Mouse (Mus musculus) myocyte (in vitro differentiated cells): ENCODE measurements at regions not wholly inside any gene's neighbourhood (a gene's known extent, or its start where the extent isn't known, plus 50 kb on each side); places are given as distances from the start of the nearest gene placed in this dataset.

ENCODE experiments used
- H3K27me3 ChIP-seq: one replicate; pipeline ENCODE4 v1.6.1; 2011; ENCODE audit not compliant: control insufficient read depth, insufficient read depth, insufficient read length
- H3K36me3 ChIP-seq: one replicate; pipeline ENCODE4 v1.6.1; 2011; ENCODE audit not compliant: control insufficient read depth, insufficient read depth
- H3K4me2 ChIP-seq: one replicate; pipeline ENCODE4 v1.6.1; 2011; ENCODE audit warnings: low read depth, control low read depth
- H3K4me3 ChIP-seq: one replicate; pipeline ENCODE4 v1.5.1; 2011; ENCODE audit warnings: mild to moderate bottlenecking, control low read depth, moderate library complexity
- H3K79me2 ChIP-seq: one replicate; pipeline ENCODE4 v1.6.1; 2011; ENCODE audit not compliant: control insufficient read depth, insufficient read depth
- H3ac ChIP-seq: one replicate; pipeline ENCODE4 v1.6.1; 2011; ENCODE audit not compliant: control insufficient read depth, insufficient read length
- CEBPB ChIP-seq: IDR thresholded peaks from 2 replicates; pipeline ENCODE4 v1.6.1; 2011; ENCODE audit warnings: mild to moderate bottlenecking, moderate library complexity; ENCODE audit not compliant: poor library complexity, insufficient read depth, severe bottlenecking
- E2F4 ChIP-seq: IDR thresholded peaks from one replicate; pipeline ENCODE4 v1.6.1; 2011; ENCODE audit warnings: mild to moderate bottlenecking, control low read depth, moderate library complexity; ENCODE audit not compliant: insufficient read depth
- MAX ChIP-seq: IDR thresholded peaks from one replicate; pipeline ENCODE4 v1.6.1; 2011; ENCODE audit warnings: low read depth, mild to moderate bottlenecking, control low read depth
- MYOD1 ChIP-seq, 3 experiments: IDR thresholded peaks; one replicate each; pipeline ENCODE4 v1.6.1; 2011; ENCODE audit warnings: control low read depth in 2 of 3, low read depth in 2 of 3, mild to moderate bottlenecking in 2 of 3, moderate library complexity in 1 of 3; ENCODE audit not compliant: insufficient read length in 2 of 3, control insufficient read depth in 1 of 3
- MYOG ChIP-seq, 3 experiments: IDR thresholded peaks; one replicate each; pipeline ENCODE4 v1.6.1; 2011; ENCODE audit warnings: control low read depth in 2 of 3, low read depth in 2 of 3, mild to moderate bottlenecking in 2 of 3; ENCODE audit not compliant: insufficient read length in 2 of 3, control insufficient read depth in 1 of 3, insufficient read depth in 1 of 3
- POLR2A ChIP-seq: IDR thresholded peaks from one replicate; pipeline ENCODE4 v1.6.1; 2011; ENCODE audit warnings: low read depth, mild to moderate bottlenecking, control low read depth, moderate library complexity; ENCODE audit not compliant: insufficient read length
- POLR2AphosphoS2 ChIP-seq: IDR thresholded peaks from one replicate; pipeline ENCODE4 v1.6.1; 2011; ENCODE audit warnings: low read depth, control low read depth; ENCODE audit not compliant: insufficient read length
- REST ChIP-seq: IDR thresholded peaks from one replicate; pipeline ENCODE4 v1.6.1; 2011; ENCODE audit warnings: mild to moderate bottlenecking, control low read depth, moderate library complexity; ENCODE audit not compliant: insufficient read depth, insufficient read length
- SRF ChIP-seq: IDR thresholded peaks from one replicate; pipeline ENCODE4 v1.6.1; 2011; ENCODE audit warnings: low read depth; ENCODE audit not compliant: control insufficient read depth, insufficient read length
- TCF12 ChIP-seq: IDR thresholded peaks from one replicate; pipeline ENCODE4 v1.6.1; 2011; ENCODE audit warnings: mild to moderate bottlenecking, control low read depth; ENCODE audit not compliant: poor library complexity, insufficient read depth, severe bottlenecking
- TCF3 ChIP-seq: IDR thresholded peaks from one replicate; pipeline ENCODE4 v1.6.1; 2011; ENCODE audit warnings: low read depth, control low read depth; ENCODE audit not compliant: insufficient read length
- USF1 ChIP-seq: IDR thresholded peaks from one replicate; pipeline ENCODE4 v1.6.1; 2011; ENCODE audit warnings: low read depth, mild to moderate bottlenecking, control low read depth, moderate library complexity

DNA sequence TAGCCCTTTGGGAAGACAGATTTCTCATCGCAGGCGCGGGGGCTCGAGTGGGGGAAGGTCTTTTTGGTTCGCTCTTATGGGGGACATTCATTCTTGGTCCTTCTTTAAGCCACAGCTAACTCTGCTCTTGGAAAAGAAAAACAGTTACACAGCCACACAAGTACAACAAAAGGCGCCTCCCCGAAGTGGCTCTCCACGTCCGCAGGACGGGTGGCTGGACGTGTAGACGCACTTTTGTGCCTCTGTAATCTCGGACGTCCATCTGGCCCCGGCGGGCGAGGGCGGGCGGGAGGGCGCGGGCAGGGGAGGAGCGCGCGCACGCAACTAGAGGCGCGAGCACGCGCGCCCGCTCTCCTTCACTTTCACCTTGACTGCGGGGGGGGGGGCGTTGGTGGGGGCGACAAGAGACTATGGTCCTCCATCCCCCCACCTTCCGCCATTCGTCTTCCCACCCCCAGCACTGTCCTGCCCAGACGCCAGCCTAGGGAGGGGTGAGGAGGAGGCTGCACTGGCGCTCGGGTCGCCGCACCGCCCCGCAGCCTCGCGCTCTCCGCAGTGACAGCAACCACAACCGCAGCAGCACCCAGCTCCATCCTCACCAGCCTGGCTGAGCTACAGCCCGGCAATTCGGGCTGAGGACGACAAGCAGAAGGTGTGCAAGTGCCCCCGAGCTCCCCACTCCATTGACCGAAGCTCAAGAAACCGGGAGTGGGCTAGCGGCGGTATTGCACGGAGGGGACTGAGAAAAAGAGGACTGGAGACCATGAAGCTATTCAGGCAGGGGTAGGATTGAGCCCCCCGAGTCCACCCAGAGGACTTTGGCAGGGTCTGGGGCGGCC lies 483.0 kb downstream of the Prss52 start:
- Histone ChIP-seq H3K27me3 (peaks cover 79% of the 10 kb centered on the region), H3K36me3 (no peaks in the 10 kb centered on the region), H3ac (no peak overlapping the region), H3K4me2 (no peak overlapping the region), H3K79me2 (no peaks in the 10 kb centered on the region), H3K4me3 (no peak overlapping the region)
- TF ChIP-seq MYOD1 (IDR thresholded peaks at IDR 0.05; ENCODE audit: control insufficient read depth in 1 of 3, insufficient read length in 2 of 3, low read depth in 2 of 3), result no peak
- TF ChIP-seq CEBPB, result no peak
- TF ChIP-seq MAX, result no peak
- TF ChIP-seq POLR2A, result no peak
- no peak for TF ChIP-seq USF1
- TF ChIP-seq SRF, result no peak

- H3K4me2 ChIP-seq, result no peak overlapping the region
- peaks cover 83% of the 10 kb centered on the region for H3K27me3 ChIP-seq
- TF ChIP-seq USF1 (no peak), E2F4 (no peak), REST (no peak), MYOG (IDR thresholded peaks at IDR 0.05; ENCODE audit: control insufficient read depth in 1 of 3, insufficient read depth in 1 of 3, insufficient read length in 2 of 3, low read depth in 2 of 3) (no peak), POLR2AphosphoS2 (no peak), MYOD1 (IDR thresholded peaks at IDR 0.05; ENCODE audit: control insufficient read depth in 1 of 3, insufficient read length in 2 of 3, low read depth in 2 of 3) (no peak), POLR2A (no peak), TCF3 (no peak), CEBPB (no peak), TCF12 (no peak)
Observed at GRCm38 (mm10) chr14:64587699-64588434, 483.8 kb downstream of the Prss52 start.

GRCm38 (mm10) chr14:64588561-64588960 lies 484.5 kb downstream of the Prss52 start:
- H3ac ChIP-seq, result no peak overlapping the region
- H3K27me3 ChIP-seq, result peaks cover 81% of the 10 kb centered on the region
- no peak for TF ChIP-seq E2F4
- no peak for TF ChIP-seq REST
- H3K79me2 ChIP-seq, result no peaks in the 10 kb centered on the region
- H3K4me2 ChIP-seq, result no peak overlapping the region
- H3K36me3 ChIP-seq, result no peaks in the 10 kb centered on the region
- H3K4me3 ChIP-seq, result no peak overlapping the region

More at GRCm38 (mm10) chr14:64587699-64588434, 483.8 kb downstream of the Prss52 start:
- no peaks in the 10 kb centered on the region for H3K79me2 ChIP-seq
- no peaks in the 10 kb centered on the region for H3K36me3 ChIP-seq
- no peak overlapping the region for H3ac ChIP-seq
- no peak overlapping the region for H3K4me3 ChIP-seq

DNA sequence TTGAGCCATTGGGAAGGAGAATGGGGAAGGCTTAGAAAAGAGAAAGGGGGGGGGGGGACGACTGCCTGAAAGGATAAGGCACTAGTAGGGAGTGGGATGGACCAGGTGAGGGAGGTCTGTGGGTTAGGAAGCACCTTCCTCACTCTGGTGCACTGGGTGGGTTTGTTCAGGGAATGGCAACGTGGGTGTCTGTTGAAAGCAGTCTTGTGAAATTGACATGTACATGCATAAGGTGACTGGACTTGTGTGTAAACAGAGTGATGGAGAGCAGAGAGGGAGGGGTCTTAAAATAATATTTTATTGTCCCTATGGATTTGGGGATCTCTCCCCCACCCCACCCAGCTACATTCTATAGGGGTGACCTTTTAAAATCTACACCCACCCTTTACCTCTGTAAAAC lies 485.0 kb downstream of the Prss52 start:
- Histone ChIP-seq H3ac (no peak overlapping the region), H3K4me2 (no peak overlapping the region), H3K4me3 (no peak overlapping the region), H3K79me2 (no peaks in the 10 kb centered on the region), H3K27me3 (peaks cover 81% of the 10 kb centered on the region), H3K36me3 (no peaks in the 10 kb centered on the region)
- TF ChIP-seq MYOG (IDR thresholded peaks at IDR 0.05; ENCODE audit: control insufficient read depth in 1 of 3, insufficient read depth in 1 of 3, insufficient read length in 2 of 3, low read depth in 2 of 3), result no peak
- no peak for TF ChIP-seq SRF
- TF ChIP-seq MAX, result no peak
- no peak for TF ChIP-seq TCF3
- TF ChIP-seq TCF12, result no peak

GRCm38 (mm10) chr14:64589571-64590547 lies 485.8 kb downstream of the Prss52 start:
- no peaks in the 10 kb centered on the region for H3K79me2 ChIP-seq
- no peak for TF ChIP-seq POLR2A
- TF ChIP-seq POLR2AphosphoS2, result no peak
- TF ChIP-seq TCF12, result no peak
- TF ChIP-seq MYOD1 (IDR thresholded peaks at IDR 0.05; ENCODE audit: control insufficient read depth in 1 of 3, insufficient read length in 2 of 3, low read depth in 2 of 3), result no peak
- no peak for TF ChIP-seq CEBPB
- TF ChIP-seq MAX, result no peak
- TF ChIP-seq MYOG (IDR thresholded peaks at IDR 0.05; ENCODE audit: control insufficient read depth in 1 of 3, insufficient read depth in 1 of 3, insufficient read length in 2 of 3, low read depth in 2 of 3), result no peak
- no peak for TF ChIP-seq REST
- TF ChIP-seq USF1, result no peak
- no peak for TF ChIP-seq TCF3
- TF ChIP-seq E2F4, result no peak
- TF ChIP-seq SRF, result no peak
- H3K36me3 ChIP-seq, result no peaks in the 10 kb centered on the region
- H3K4me3 ChIP-seq, result no peak overlapping the region
- no peak overlapping the region for H3K4me2 ChIP-seq
- peaks cover 82% of the 10 kb centered on the region for H3K27me3 ChIP-seq
- no peak overlapping the region for H3ac ChIP-seq
